Mouse (Mus musculus) retina, adult 2 months (tissue): ENCODE data around the gene Gm6685.
"Not testable (repeated sequence)": the region's sequence is repeated elsewhere in the genome, so short reads cannot be mapped to it uniquely, and the experiment has no call there.

Experiments used
- DNase-seq: peaks from one replicate; pipeline ENCODE4 v3.0.0-alpha.2; 2012; ENCODE audit warnings: low read depth, low spot score

The Gm6685 gene

GRCm38 (mm10) chr11:28339224-28340150, at the start of gene Gm6685:
Gene Gm6685, minus strand, starts transcription at chr11:28339867.
- not testable (repeated sequence) for DNase-seq

GRCm38 (mm10) chr11:28375891-28376290, 36.2 kb upstream of the Gm6685 start:
- DNase-seq = no peak

- DNase-seq = no peak
These were observed 35.0 kb upstream of the Gm6685 start for GRCm38 (mm10) chr11:28374636-28375035.

DNA sequence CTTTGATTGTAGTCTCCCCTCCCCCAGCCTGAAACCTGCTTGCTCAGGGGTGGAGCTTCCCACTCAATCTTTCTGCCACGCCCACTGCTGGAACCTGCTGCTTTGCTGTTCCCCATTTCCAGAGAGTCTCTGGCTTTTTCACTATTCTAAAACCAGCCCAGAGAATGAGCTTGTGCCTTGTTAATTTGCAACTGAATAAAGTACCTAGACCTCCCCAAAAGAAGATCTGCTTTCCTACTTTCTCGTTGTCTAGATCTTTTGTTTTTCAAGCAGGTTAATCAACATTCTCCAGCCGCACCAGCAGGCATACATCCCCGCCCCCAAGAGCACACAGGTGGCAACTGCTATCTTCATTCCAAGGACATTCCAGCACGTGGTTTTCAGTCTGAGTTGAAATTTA, 31.7 kb upstream of the Gm6685 start:
- not testable (repeated sequence) for DNase-seq

DNA sequence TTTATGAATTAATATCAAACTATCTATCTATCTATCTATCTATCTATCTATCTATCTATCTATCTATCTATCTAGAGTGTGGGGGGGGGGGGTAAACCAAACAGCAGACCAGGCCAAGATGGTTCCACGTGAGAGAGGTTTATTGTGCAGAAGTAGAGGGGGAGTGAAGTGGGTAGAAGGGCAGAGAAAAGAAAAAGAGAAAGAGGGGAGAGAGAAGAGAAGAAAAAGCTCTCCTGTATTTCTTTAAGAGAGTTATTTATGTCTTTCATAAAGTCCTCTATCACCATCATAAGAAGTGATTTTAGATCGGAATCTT, 26.2 kb upstream of the Gm6685 start:
- DNase-seq = no peak

DNA sequence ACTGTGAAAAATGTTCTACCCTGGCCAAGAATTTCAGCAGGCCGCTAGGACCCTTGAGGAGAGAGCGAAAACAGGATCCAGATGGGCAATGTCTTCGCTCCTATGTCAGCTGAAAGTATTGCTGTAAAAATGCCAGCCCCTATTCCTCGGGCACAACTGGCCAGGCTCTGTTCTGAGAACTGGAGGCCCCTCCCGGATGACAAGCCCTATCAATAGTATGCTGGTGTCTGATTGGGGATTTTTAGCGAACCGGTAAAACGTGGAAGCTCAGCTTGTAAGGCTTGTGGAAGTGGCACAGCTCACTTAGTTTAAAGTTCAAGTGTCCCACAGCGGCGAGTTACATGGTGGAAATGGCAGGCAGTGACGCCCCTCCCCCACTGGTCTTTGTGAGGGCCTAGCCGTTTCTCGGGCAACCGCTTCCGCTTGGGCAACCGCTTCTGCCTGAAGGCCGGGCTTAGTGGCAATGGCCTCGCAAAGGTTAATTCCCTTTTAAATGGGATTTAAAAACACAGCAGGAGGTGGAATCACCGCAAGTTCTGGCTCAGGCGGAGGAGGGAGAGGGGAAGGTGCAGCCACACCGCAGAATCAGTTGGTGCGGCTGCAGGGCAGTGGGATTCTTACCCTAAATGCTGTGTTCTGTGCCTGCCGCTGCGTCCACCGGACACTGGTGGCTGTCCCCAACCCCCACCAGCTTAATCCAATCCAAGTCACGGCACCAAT, 25.7 kb upstream of the Gm6685 start:
- DNase-seq = peak; percentile 8

DNA sequence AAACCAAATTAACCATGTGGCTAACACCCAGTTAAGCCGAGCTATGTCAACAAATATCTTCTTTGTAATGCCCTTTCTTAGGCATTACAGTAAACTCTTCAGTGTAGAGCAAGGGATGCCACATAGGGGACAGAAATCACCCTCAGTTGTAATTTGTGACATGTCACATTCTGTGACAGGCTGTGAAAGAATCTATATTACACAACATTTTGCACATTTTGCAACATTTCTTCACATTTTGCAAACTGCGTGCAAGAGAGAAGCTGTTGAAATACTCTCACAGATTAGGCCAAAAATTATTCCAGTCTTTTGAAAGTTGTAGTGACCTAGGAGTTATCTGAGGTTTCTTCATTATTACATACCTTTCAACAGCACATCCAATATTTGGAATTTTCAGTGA, 3.8 kb upstream of the Gm6685 start:
- DNase-seq = no peak

DNA sequence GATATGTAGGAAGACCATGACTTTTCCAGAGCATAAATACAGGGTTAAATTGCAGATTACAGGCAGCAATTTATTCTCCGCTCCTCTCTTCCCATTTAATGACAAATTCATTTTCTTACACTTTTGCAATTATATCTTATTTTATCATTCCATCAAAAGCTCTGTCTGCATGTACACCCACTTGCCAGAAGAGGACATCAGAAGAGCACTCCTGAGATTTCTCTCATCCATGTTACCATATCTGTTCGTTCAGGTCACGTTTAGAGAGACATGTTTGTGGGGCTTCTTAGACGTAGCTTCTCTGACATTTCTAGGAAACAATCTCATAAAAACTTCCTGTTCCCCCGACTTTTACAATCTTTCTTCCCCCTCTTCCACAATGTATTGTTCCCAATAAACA, 2.2 kb upstream of the Gm6685 start:
- no peak for DNase-seq

DNA sequence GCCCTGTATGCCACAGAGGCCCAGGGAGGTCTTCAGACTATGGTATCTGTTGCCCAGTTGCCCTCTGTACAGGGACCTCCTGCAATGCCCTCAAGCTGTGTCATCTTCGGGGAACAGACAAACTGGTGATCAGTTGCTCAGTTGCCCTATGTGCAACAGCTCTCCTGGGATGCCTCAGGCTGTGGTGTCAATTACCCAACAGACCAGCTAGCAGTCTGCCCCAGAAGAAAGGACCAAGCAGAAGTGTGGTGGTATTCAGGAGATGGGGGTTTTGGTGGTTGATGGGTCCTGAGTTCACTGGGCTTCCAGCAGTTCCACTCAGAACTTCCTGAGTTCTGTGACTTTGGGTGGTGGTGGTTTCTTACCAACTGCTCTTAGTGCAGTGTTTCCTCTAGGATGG, 11.8 kb downstream of the Gm6685 start:
- no peak for DNase-seq

GRCm38 (mm10) chr11:28313396-28313795, 26.3 kb downstream of the Gm6685 start:
- DNase-seq = no peak

DNA sequence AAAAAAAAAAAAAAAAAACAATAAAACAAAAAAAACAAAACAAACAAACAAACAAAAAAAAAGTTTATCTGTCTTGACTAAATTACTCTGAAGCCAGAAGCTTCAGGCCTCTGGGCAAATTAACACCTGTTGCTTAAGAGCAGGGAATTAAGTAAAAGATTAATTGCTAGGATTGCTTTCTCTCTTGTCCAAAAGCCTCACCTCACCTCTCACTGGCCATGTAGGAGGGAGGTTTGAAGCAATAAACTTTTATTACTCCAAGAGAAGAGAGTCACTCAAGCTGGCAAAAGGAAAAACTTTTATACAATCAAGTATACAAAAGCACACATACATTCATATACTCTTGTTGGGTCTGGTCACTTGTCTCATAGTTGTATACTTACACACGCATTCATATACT, 31.9 kb downstream of the Gm6685 start:
- no peak for DNase-seq

GRCm38 (mm10) chr11:28290440-28290839, 49.2 kb downstream of the Gm6685 start:
- DNase-seq = no peak
